Mouse (Mus musculus) erythroid progenitor cell, adult 5-6 weeks (primary cell): ENCODE data around the gene Pate2. TPM values are rescaled to one million over a fixed set of nuclear protein-coding genes. Genes with fewer than 3 reads are reported as not detected.

Experiments
- ATAC-seq: replicated peaks from 2 replicates; pipeline ENCODE4 v1.8.0; 2016; ENCODE audit warnings: moderate number of reproducible peaks, mild to moderate bottlenecking, moderate TSS enrichment, inconsistent platforms; ENCODE audit not compliant: poor library complexity, low FRiP score, severe bottlenecking
- total RNA-seq, 2 experiments: library from RNA; stranded (forward) in 1 of 2; stranded (reverse) in 1 of 2; fragments of 150-400 nt in 1 of 2; fragments of 186-747, 209-891 nt in 1 of 2; gene quantifications; 2 replicates each; pipeline versions ENCODE4 v1.2.3 to v1.2.4; 2015 to 2017; ENCODE audit warnings: low replicate concordance in 2 of 2

Pate2 gene
- total RNA-seq, 2 experiments from 2014 or later: 0.53 TPM; not detected in 1

DNA sequence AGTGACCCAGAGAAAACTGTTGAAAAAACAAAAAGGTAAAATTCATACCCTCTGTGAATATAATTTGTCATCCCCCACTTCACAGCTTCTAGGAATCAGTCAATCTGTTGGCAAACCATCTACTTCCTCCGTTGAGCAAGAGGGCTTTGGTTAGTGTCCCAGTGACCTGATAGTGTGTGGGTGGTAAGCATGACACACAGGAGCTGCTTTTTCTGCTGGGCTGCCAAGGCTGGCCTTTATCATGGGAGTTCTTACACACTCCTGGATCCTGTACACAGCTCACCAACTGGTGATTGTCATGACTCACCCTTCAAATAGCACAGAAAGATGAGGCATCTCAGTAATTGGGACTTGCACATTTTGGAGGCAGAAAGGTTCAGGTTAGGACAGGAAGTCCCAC is 116.9 kb downstream of the Pate2 start, which contains the start of gene Pate1:
Gene Pate1, minus strand, starts transcription at position 378 of the 400 bp plus-strand sequence.
- ATAC-seq: no peak

DNA sequence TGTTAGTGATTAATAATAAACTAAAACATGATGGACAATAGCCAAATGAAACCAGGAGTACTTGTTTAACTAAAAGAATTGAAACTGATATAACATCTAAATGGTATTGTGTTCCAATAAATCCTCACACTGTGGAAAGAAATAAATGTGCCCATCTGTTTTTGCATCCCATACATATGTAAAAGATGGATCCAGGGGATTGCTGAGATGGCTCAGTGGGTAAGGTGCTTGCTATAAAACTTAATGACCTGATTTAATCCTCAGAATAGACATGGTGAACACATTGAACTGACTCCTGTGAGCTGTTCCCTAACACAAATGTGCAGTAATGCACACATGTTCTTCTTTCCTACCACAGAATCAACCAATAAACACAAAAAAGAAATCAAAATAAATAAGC is 121.8 kb downstream of the Pate2 start:
- no peak for ATAC-seq

DNA sequence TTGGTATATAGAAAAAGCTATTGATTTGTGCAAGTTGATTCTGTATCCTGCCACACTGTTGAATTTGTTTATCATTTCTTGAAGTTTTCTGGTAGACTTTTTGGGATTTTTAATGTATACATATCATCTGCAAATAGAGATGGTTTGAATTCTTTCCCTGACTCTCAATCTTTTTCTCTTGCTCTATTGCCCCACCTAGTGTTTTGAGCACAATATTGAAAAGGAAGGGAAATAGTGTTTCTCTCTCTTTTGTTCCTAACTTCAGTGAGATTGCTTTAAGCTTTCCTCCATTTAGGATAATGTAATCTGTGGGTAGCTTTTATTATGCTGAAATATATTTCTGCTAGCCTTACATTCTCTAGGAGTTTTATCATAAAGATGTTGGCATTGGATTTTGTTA is 137.2 kb downstream of the Pate2 start:
- no peak for ATAC-seq

Other genes with a start within 250 kb of the Pate2 start
- not detected in 2 replicates for gene Cdon, start 149.2 kb upstream of the Pate2 start, total RNA-seq (2015; ENCODE audit: low replicate concordance)
- 1.1 TPM in 1 of 2 replicates, not detected in the other for gene Cdon, start 149.2 kb upstream of the Pate2 start, total RNA-seq (2017; ENCODE audit: low replicate concordance)
- not detected in 2 replicates for gene Gm1113, start 52.0 kb upstream of the Pate2 start, total RNA-seq (2015; ENCODE audit: low replicate concordance)
- gene Gm1113, start 52.0 kb upstream of the Pate2 start, total RNA-seq (2017; ENCODE audit: low replicate concordance): not detected in 2 replicates
- under 0.01 TPM in 1 of 2 replicates, not detected in the other for gene Ddx25, start 11.8 kb upstream of the Pate2 start, total RNA-seq (2015; ENCODE audit: low replicate concordance)
- gene Ddx25, start 11.8 kb upstream of the Pate2 start, total RNA-seq (2017; ENCODE audit: low replicate concordance): 0.23 TPM in 1 of 2 replicates, not detected in the other
- 7.9 and 10.1 TPM in 2 replicates for gene Pus3, start 11.7 kb upstream of the Pate2 start, total RNA-seq (2015; ENCODE audit: low replicate concordance)
- 4.1 and 8.5 TPM in 2 replicates for gene Pus3, start 11.7 kb upstream of the Pate2 start, total RNA-seq (2017; ENCODE audit: low replicate concordance)
- gene Hyls1, start 114 bp downstream of the Pate2 start, total RNA-seq (2015; ENCODE audit: low replicate concordance): 30.6 and 41.8 TPM in 2 replicates
- gene Hyls1, start 114 bp downstream of the Pate2 start, total RNA-seq (2017; ENCODE audit: low replicate concordance): 28.7 and 37.7 TPM in 2 replicates
- gene Pate4, start 41.7 kb downstream of the Pate2 start, total RNA-seq (2015; ENCODE audit: low replicate concordance): not detected in 2 replicates
- gene Pate4, start 41.7 kb downstream of the Pate2 start, total RNA-seq (2017; ENCODE audit: low replicate concordance): not detected in 2 replicates
- not detected in 2 replicates for gene Pate3, start 77.9 kb downstream of the Pate2 start, total RNA-seq (2015; ENCODE audit: low replicate concordance)
- gene Pate3, start 77.9 kb downstream of the Pate2 start, total RNA-seq (2017; ENCODE audit: low replicate concordance): not detected in 2 replicates
- gene Pate1, start 117.1 kb downstream of the Pate2 start, total RNA-seq (2015; ENCODE audit: low replicate concordance): not detected in 2 replicates
- not detected in 2 replicates for gene Pate1, start 117.1 kb downstream of the Pate2 start, total RNA-seq (2017; ENCODE audit: low replicate concordance)
- gene Gm17677, start 170.8 kb downstream of the Pate2 start, total RNA-seq (2015; ENCODE audit: low replicate concordance): not detected in 2 replicates
- gene Gm17677, start 170.8 kb downstream of the Pate2 start, total RNA-seq (2017; ENCODE audit: low replicate concordance): not detected in 2 replicates
- not detected in 2 replicates for gene Gm17727, start 207.8 kb downstream of the Pate2 start, total RNA-seq (2015; ENCODE audit: low replicate concordance)
- not detected in 2 replicates for gene Gm17727, start 207.8 kb downstream of the Pate2 start, total RNA-seq (2017; ENCODE audit: low replicate concordance)
- not detected in 2 replicates for gene Gm27235, start 219.8 kb downstream of the Pate2 start, total RNA-seq (2015; ENCODE audit: low replicate concordance)
- not detected in 2 replicates for gene Gm27235, start 219.8 kb downstream of the Pate2 start, total RNA-seq (2017; ENCODE audit: low replicate concordance)
- gene D730048I06Rik, start 219.8 kb downstream of the Pate2 start, total RNA-seq (2015; ENCODE audit: low replicate concordance): not detected in 2 replicates
- gene D730048I06Rik, start 219.8 kb downstream of the Pate2 start, total RNA-seq (2017; ENCODE audit: low replicate concordance): not detected in 2 replicates